Mouse (Mus musculus): Measurements from ENCODE around the gene Kmt2d.

Gene Kmt2d

DNA sequence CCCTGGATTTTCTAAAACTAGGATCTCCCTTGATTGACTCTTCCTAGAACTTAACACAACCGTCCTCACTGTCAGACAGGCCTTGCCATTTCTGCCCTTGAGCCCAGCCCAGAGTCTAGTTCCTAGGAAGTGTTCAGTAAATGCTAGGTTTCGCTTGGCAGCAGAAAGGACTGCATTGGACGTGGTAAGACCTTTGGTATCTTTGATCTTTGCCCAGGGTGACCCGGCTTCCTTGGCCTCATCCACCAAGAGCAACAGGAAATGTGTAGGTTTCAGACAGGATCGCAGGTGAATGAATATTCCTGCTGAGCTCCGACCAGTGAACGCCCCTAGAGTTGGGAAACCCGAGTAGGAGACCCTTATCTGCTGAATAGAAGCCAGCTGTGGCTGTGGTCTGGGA is 68.1 kb downstream of the Kmt2d start:
- DNase-seq (ENCODE audit: low read depth in 1 of 2, low spot score in 2 of 2): no peak

DNA sequence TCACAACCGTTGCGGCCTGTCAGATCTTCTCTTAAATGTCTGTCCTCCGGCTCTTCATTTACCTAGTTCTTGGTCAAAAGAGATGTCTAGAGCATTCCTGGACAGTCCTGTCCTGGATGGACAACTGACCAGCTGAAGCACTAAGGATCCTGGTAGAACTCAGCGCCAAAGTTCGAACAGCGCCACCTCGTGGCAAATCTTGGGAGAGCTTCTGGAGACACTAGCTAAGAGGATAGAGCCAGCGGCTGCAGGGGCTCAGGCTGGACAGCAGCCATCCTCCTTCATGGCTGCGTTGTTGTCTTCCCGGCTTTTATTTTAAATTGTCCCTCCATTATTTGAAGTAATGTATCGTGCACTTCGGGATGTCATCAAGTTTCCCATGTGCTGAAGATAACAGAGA is 71.6 kb downstream of the Kmt2d start:
- peak in 1 of 2 experiments; percentile 64 for DNase-seq (ENCODE audit: low read depth in 1 of 2, low spot score in 2 of 2)

DNA sequence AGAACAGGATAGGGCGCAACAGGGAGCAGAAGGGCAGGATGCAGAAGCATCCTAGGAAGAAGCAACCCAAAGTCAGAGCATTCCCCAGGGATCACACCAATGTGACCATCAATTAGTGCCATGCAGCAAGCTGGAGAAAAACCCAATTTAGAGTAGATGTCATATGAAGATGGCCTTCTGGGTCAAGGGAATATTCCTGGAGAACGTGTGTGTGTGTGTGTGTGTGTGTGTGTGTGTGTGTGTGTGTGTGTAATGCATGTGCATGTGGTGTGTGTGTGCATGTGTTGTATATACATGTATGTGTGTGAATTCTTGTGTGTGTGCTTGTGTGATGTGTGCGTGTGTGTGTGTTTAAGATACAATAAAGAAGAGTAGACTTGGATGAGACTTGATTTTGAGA is 72.1 kb downstream of the Kmt2d start:
- no peak for DNase-seq (ENCODE audit: low read depth in 1 of 2, low spot score in 2 of 2)

DNA sequence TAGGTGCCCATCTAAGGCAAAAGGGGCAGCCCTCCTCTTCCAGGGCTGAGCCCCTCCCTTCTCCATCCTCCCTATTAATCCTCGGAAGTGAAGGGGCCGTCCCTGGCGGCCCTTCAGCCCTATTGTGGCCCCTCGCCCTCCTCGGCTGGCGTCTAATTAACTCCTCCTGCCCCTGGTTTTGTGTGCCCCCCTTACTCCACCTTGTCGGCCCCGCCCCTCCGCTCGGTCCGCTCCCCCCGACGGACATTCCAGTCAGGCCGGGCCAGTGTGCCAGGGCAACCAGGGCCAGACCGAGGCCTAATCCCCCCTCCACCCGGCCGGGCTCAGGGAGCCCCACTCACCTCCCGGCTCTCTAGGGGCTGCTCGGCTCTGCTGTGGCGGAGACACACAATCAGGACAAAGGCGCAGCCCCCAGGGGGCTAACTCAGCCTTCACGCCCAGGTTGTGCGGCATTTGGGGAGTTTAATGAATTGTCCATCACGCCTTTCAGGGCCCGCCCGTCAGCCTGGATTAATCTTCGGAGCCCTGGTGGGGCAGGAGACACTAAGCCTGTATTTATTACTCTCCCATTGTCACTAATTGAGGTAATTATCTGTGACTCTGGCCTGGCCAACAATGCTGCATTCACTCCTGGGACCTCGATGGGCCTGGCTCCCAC is 73.0 kb downstream of the Kmt2d start:
- no peak for DNase-seq (ENCODE audit: low read depth in 1 of 2, low spot score in 2 of 2)

DNA sequence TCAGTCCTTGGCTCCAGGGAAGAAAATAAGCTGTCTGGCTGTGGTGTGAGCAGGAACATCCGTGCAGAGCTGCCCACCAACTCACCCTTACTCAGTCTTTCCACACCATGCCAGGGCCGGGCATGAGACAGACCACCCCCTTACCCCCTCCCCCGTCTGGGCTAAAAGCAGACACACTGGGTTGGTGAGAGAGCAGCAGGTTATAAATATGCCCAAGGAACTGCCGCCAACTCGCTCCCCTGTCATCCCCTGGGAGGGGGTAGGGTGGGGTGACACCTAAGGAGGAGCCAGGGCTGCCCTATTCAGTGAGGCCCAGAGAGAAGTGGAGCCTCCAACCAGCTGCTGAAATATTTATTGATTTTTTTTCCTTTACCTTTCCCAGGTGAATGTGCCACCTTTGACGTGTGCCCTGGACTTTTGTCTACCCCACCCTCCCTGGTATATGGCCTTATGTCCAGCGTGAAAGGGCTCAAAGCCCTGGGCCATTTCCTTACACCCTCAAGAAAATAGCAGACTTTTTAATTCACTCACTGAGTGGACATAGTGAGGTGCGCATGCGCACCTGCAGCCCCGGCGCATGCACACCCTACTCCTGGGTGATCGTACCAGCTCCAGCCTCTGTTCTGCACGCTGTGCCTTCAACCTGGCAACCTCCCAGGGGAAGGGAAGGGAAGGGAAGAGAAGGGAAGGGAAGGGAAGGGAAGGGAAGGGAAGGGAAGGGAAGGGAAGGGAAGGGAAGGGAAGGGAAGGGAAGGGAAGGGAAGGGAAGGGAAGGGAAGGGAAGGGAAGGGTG is 74.0 kb downstream of the Kmt2d start:
- no peak for DNase-seq (ENCODE audit: low read depth in 1 of 2, low spot score in 2 of 2)

DNA sequence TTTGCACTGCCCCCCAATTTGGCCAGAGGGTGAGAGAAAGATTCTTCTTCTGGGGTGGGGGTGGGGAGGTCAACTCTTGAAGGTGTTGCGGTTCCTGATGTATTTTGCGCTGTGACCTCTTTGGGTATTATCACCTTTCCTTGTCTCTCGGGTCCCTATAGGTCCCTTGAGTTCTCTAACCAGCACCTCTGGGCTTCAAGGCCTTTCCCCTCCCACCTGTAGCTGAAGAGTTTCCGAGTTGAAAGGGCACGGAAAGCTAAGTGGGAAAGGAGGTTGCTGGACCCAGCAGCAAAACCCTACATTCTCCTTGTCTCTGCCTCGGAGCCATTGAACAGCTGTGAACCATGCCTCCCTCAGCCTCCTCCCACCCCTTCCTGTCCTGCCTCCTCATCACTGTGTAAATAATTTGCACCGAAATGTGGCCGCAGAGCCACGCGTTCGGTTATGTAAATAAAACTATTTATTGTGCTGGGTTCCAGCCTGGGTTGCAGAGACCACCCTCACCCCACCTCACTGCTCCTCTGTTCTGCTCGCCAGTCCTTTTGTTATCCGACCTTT is 77.8 kb downstream of the Kmt2d start:
- no peak for DNase-seq (ENCODE audit: low read depth in 1 of 2, low spot score in 2 of 2)

DNA sequence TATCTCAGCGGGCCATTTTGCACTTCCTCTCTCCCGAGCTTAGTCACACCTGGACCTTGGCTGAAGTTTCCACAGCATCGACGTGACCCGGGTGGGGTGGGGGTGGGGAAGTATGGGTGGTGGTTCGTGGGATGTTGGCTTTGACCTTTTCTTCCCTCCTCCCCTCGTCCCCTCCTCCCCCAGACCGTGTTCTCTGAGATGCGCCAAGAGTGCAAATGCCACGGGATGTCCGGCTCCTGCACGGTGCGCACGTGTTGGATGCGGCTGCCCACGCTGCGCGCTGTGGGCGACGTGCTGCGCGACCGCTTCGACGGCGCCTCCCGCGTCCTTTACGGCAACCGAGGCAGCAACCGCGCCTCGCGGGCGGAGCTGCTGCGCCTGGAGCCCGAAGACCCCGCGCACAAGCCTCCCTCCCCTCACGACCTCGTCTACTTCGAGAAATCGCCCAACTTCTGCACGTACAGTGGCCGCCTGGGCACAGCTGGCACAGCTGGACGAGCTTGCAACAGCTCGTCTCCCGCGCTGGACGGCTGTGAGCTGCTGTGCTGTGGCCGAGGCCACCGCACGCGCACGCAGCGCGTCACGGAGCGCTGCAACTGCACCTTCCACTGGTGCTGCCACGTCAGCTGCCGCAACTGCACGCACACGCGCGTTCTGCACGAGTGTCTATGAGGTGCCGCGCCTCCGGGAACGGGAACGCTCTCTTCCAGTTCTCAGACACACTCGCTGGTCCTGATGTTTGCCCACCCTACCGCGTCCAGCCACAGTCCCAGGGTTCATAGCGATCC is 78.6 kb downstream of the Kmt2d start:
- DNase-seq (ENCODE audit: low read depth in 1 of 2, low spot score in 2 of 2): no peak

DNA sequence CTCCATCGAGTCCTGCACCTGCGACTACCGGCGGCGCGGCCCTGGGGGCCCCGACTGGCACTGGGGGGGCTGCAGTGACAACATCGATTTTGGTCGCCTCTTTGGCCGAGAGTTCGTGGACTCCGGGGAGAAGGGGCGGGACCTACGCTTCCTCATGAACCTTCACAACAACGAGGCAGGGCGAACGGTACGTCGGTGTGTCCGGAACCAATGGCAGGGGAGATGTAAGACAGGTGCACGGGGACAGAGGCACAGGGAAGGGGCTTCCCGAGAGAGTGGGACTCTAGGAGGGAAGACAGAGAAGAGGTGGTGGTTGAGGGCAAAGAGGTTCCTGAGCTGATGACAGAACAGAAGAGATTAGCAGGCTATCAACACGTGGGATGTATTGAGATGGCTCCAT is 79.2 kb downstream of the Kmt2d start:
- DNase-seq (ENCODE audit: low read depth in 1 of 2, low spot score in 2 of 2): no peak

DNA sequence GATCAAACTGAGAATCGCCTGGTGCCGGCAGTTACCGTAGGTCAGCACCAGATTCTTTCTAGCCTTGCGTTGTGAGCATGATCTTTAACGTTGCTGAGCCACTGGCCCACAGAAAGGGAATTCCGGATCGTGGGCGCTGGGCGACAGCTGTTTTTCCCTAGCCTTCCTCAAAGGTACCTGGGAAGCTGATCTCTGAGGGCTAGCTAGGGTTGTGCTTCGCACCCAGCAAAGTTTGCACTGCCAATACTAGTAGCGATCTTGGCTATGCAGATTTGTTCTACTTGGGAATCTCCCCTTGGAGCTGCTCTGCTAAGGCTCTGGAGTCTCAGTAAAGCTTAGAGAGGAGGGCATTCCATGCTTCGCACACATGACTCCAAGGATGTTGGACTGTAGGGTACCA is 79.8 kb downstream of the Kmt2d start:
- no peak for DNase-seq (ENCODE audit: low read depth in 1 of 2, low spot score in 2 of 2)

DNA sequence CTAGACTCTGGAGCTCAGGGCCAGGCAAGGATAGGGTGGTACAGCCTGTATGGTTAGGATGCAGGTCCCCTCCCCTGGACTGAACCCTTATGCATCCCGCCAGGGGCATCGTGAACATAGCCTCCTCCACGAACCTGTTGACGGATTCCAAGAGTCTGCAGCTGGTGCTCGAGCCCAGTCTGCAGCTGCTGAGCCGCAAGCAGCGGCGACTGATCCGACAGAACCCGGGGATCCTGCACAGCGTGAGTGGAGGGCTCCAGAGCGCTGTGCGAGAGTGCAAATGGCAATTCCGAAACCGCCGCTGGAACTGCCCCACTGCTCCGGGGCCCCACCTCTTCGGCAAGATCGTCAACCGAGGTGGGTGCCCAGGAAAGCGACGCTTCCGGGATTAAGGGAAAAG is 80.2 kb downstream of the Kmt2d start:
- DNase-seq (ENCODE audit: low read depth in 1 of 2, low spot score in 2 of 2): no peak

DNA sequence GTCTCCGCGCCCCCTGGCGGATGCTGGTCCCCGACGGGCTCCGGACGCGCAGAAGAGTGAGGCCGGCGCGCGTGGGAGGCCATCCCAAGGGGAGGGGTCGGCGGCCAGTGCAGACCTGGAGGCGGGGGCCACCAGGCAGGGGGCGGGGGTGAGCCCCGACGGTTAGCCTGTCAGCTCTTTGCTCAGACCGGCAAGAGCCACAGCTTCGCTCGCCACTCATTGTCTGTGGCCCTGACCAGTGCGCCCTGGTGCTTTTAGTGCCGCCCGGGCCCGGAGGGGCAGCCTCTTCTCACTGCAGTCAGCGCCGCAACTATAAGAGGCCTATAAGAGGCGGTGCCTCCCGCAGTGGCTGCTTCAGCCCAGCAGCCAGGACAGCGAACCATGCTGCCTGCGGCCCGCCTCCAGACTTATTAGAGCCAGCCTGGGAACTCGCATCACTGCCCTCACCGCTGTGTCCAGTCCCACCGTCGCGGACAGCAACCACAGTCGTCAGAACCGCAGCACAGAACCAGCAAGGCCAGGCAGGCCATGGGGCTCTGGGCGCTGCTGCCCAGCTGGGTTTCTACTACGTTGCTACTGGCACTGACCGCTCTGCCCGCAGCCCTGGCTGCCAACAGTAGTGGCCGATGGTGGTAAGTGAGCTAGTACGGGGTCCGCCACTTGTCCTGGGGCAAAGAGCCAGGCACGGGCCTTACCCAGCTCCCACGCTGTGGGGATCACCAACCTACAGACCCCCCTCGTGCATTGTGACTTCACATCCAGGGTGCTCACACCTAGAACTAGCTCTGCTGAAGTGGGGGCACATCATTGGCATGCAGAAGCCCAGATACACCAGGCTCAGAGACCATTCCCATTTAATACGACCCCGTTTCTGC is 81.1 kb downstream of the Kmt2d start, which contains the start of gene Wnt1:
Wnt1 (plus strand) TSS at position 197 of the 875 bp plus-strand sequence.
- no peak for DNase-seq (ENCODE audit: low read depth in 1 of 2, low spot score in 2 of 2)

DNA sequence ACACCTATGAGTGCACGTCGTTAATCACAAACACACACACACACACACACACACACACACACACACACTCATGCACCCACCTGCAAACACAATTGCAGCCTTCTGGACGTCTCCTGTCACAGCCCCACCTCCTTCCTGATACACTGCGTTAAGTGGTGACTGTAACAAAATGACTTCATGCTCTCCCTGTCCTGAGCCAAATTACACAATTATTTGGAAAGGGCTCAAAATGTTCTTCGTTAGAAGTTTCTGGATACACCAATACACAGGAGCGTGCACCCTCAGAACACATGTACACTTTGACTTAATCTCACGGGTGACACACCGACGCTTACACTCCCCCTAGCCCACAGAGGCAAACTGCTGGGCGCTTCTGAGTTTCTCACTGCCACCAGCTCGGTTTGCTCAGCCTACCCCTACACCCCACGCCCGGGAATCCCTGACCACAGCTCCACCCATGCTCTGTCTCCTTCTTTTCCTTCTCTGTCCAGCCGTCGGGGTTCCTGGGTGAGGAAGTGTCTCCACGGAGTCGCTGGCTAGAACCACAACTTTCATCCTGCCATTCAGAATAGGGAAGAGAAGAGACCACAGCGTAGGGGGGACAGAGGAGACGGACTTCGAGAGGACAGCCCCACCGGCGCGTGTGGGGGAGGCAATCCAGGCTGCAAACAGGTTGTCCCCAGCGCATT is 81.9 kb downstream of the Kmt2d start:
- no peak for DNase-seq (ENCODE audit: low read depth in 1 of 2, low spot score in 2 of 2)

DNA sequence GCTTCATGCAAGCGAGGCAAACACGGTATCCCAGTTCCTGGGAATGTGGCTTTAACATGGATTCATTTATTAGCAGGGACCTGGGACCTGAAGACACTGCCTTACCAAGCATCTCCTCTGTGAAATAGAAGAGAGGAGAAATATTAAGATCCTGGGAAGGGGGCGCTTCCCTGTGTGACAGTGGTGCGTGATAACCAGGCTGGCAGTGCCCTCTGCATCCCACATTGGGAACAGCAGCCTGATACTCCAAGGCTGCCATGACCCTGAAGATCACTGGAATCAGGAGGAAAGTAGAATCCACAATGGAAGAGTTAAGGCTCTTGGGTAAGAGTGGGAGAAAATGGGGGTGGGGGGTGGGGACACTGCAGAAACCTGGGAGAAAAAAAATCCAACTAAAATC is 83.1 kb downstream of the Kmt2d start:
- no peak for DNase-seq (ENCODE audit: low read depth in 1 of 2, low spot score in 2 of 2)

DNA sequence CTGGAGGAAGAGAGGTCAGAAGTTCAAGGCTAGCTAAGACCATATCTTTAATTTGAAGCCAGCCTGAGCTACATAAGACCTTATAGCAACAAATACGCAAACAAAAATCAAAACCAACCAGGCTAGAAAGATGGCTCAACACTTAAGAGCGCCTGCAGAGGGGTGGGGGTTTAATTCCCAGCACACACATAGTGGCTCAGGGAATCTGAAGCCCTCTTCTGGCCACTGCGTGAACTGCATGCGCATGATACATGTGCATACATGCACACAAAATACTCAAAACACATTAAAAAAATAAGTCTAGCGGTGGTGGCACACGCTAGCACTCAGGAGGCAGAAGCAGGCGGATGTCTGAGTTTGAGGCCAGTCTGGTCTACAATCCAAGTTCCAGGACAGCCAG is 85.3 kb downstream of the Kmt2d start:
- DNase-seq (ENCODE audit: low read depth in 1 of 2, low spot score in 2 of 2): no peak
